In the genomic region with DNA sequence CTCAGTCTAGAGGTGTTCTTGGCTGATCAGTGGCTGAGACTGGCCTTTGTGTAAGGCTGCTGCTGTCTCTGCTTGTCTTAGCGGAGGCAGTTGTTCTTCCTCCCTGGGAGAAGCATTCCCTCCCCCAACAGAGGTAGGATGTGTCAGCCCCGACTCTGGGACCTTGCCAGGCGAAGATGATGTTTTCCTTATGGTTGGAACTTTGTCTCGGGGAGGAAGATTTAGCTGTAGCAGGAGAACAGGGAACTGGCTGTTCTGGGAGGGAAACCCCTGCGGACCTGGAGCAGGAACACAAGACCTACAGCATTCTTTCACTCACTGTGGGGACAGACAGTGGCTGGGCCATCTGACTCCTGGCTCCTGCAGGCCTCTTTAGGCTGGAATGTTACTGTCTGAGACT, we compare ENCODE assay signal across 9 mouse cellular contexts. TPM values are rescaled to one million over a fixed set of nuclear protein-coding genes. Genes with fewer than 3 reads are reported as not detected.
DNase-seq lines count a peak whose midpoint lies in the region; ATAC-seq and TF ChIP-seq lines count a peak whose summit lies in the region.
"Had no signal": no experiment of that assay in that cellular context is flagged by ENCODE, and none has a peak within 500 bp of the region (broad histone marks: within the 10 kb centered on the region; RNA-seq: fewer than 3 reads in every experiment).

No protein-coding gene starts in this region.

- TF ChIP-seq CTCF in kidney, adult 2 months (conservative IDR thresholded peaks at IDR 0.05; ENCODE audit: insufficient read depth, insufficient read length, low read depth, low read length) = no peak

- ATAC-seq in embryonic facial prominence, embryonic 14.5 days (ENCODE audit: low read depth) = 0 out of 2 replicates have a peak, but pooled peaks have one; percentile 37
- ATAC-seq in heart, embryonic 12.5 days (ENCODE audit: insufficient number of reproducible peaks, low FRiP score) = no peak

- no peak for TF ChIP-seq POLR2A in kidney, adult 2 months (IDR thresholded peaks at IDR 0.05; ENCODE audit: low read depth, low read length)

- H3K27me3 ChIP-seq in kidney, adult 2 months (replicated peaks; ENCODE audit: control insufficient read depth, insufficient read depth, low read length) = no peaks in the 10 kb centered on the region
- H3K27me3 ChIP-seq in embryonic facial prominence, embryonic 14.5 days (replicated peaks; ENCODE audit: control insufficient read depth, insufficient read depth, low read length) = no peaks in the 10 kb centered on the region
- H3K27me3 ChIP-seq in heart, embryonic 12.5 days (replicated peaks) = no peaks in the 10 kb centered on the region
- H3K27me3 ChIP-seq: CH12.LX had no signal

- no peak overlapping the region for H3K27ac ChIP-seq in kidney, adult 2 months (ENCODE audit: insufficient read depth, low read depth, low read length)
- H3K27ac ChIP-seq in embryonic facial prominence, embryonic 14.5 days (replicated peaks; ENCODE audit: low read depth, low read length) = no peak overlapping the region
- H3K27ac ChIP-seq in heart, embryonic 12.5 days (ENCODE audit: poor library complexity, severe bottlenecking) = peak overlapping the region; percentile 63; the same call in 1 of the 2 replicates

- WGBS in kidney, adult 2 months = 48% methylated on average over 5 of the region's 5 CpGs
- WGBS in embryonic facial prominence, embryonic 14.5 days = 21% methylated on average over 5 of the region's 5 CpGs
- 34% methylated on average over 5 of the region's 5 CpGs for WGBS in heart, embryonic 12.5 days

- no peaks in the 10 kb centered on the region for H3K9me3 ChIP-seq in embryonic facial prominence, embryonic 14.5 days (ENCODE audit: control insufficient read depth, low read length)
- H3K9me3 ChIP-seq in heart, embryonic 12.5 days (replicated peaks) = 0 out of 2 replicates have a peak, but pooled peaks cover 2% of the 10 kb centered on the region

- H3K9ac ChIP-seq in embryonic facial prominence, embryonic 14.5 days (ENCODE audit: low read depth, low read length) = no peak overlapping the region
- H3K9ac ChIP-seq in heart, embryonic 12.5 days = peak overlapping the region; percentile 11; the same call in 1 of the 2 replicates

- no peak overlapping the region for H3K4me2 ChIP-seq in embryonic facial prominence, embryonic 14.5 days (ENCODE audit: low read depth, low read length)
- no peak overlapping the region for H3K4me2 ChIP-seq in heart, embryonic 12.5 days

- peak; percentile 53 for DNase-seq in kidney, adult 2 months
- DNase-seq in kidney, adult 18-20 months = no peak
- DNase-seq in embryonic facial prominence, embryonic 14.5 days (ENCODE audit: low spot score) = peak; percentile 76
- peak; percentile 67 for DNase-seq in lung, postnatal 10 days
- no peak for DNase-seq in thymus, postnatal 0 days (ENCODE audit: low spot score)
- no peak for DNase-seq in cerebellum, adult 9-11 months
- no peak for DNase-seq in layer of hippocampus, postnatal 10 days (ENCODE audit: low spot score in 2 of 2)

- H3K36me3 ChIP-seq in kidney, adult 2 months (ENCODE audit: control insufficient read depth, insufficient read depth, low read length) = no peaks in the 10 kb centered on the region
- H3K36me3 ChIP-seq in embryonic facial prominence, embryonic 14.5 days (ENCODE audit: control insufficient read depth, insufficient read depth, low read length) = no peaks in the 10 kb centered on the region
- peaks cover 69% of the 10 kb centered on the region for H3K36me3 ChIP-seq in heart, embryonic 12.5 days

- H3K4me1 ChIP-seq in kidney, adult 2 months (ENCODE audit: control insufficient read depth, insufficient read depth, low read length) = no peaks in the 10 kb centered on the region
- H3K4me1 ChIP-seq in embryonic facial prominence, embryonic 14.5 days (ENCODE audit: control insufficient read depth, insufficient read depth, low read length) = peaks cover 7% of the 10 kb centered on the region; the same call in 1 of the 2 replicates
- peaks cover 64% of the 10 kb centered on the region for H3K4me1 ChIP-seq in heart, embryonic 12.5 days (replicated peaks)

- no peak overlapping the region for H3K4me3 ChIP-seq in kidney, adult 2 months (ENCODE audit: insufficient read depth, low read depth, low read length)
- no peak overlapping the region for H3K4me3 ChIP-seq in embryonic facial prominence, embryonic 14.5 days (ENCODE audit: low read depth, low read length)
- no peak overlapping the region for H3K4me3 ChIP-seq in heart, embryonic 12.5 days

RNA-seq across cellular contexts. Expression of a gene that starts 15.1 kb away (rescaled TPM):
- polyA plus RNA-seq in kidney, adult 2 months (2012; rRNA removed) = 0.04 and 0.88 TPM in 2 replicates
- 6.0 and 7.9 TPM in 2 replicates for polyA plus RNA-seq in embryonic facial prominence, embryonic 14.5 days (2014; fragmentation: Nextera tagmentation; extraction: Ambion mirVana)
- polyA plus RNA-seq in heart, embryonic 12.5 days (2016; fragmentation: Nextera tagmentation; extraction: Ambion mirVana) = 30.2 and 30.4 TPM in 2 replicates
- 0.33 and 0.47 TPM in 2 replicates for polyA plus RNA-seq in thymus, postnatal 0 days (2015; fragmentation: Nextera tagmentation; extraction: Ambion mirVana)
- 1 to 10 TPM; 1.0 to 1.2 TPM for total RNA-seq in layer of hippocampus, postnatal 10 days (2021)

RNA-seq across cellular contexts. Expression of a gene that starts 42.1 kb away (rescaled TPM):
- polyA plus RNA-seq in kidney, adult 2 months (2012; rRNA removed) = 18.8 and 21.9 TPM in 2 replicates
- polyA plus RNA-seq in embryonic facial prominence, embryonic 14.5 days (2014; fragmentation: Nextera tagmentation; extraction: Ambion mirVana) = 0.07 TPM in 1 of 2 replicates, not detected in the other
- 0.14 and 0.26 TPM in 2 replicates for polyA plus RNA-seq in heart, embryonic 12.5 days (2016; fragmentation: Nextera tagmentation; extraction: Ambion mirVana)
- polyA plus RNA-seq in thymus, postnatal 0 days (2015; fragmentation: Nextera tagmentation; extraction: Ambion mirVana) = 0.24 and 0.49 TPM in 2 replicates
- total RNA-seq in layer of hippocampus, postnatal 10 days (2021) = not detected

Comparison
In these comparisons a context has a peak if more than half of its experiments do, and no peak if none do; other contexts are left out.
1. DNase-seq: peak in kidney, adult 2 months (single experiment), embryonic facial prominence, embryonic 14.5 days (single experiment) and lung, postnatal 10 days (single experiment); none in kidney, adult 18-20 months (single experiment), thymus, postnatal 0 days (single experiment), cerebellum, adult 9-11 months (single experiment) and layer of hippocampus, postnatal 10 days (0 of 2).
2. RNA of a gene that starts 42.1 kb away (polyA plus RNA-seq): 18.8 to 21.9 TPM in kidney, adult 2 months; 0.24 to 0.49 TPM in thymus, postnatal 0 days, 0.14 to 0.26 TPM in heart, embryonic 12.5 days and 0.07 TPM in embryonic facial prominence, embryonic 14.5 days; every median in the first group is over 10 times any median in the second.